Mouse (Mus musculus): ENCODE measurements at regions not wholly inside any gene's neighbourhood (a gene's known extent, or its start where the extent isn't known, plus 50 kb on each side); places are given as distances from the start of the nearest gene placed in this dataset.

- ATAC-seq (ENCODE audit: insufficient number of reproducible peaks, insufficient read depth, low FRiP score, low TSS enrichment) = no peak
- no peaks in the 10 kb centered on the region for H3K4me1 ChIP-seq
- WGBS = 80% methylated on average over 4 of the region's 4 CpGs
Measured at GRCm38 (mm10) chr2:118033377-118033776, 78.3 kb upstream of the Thbs1 start.

GRCm38 (mm10) chr2:118034026-118034425, 77.7 kb upstream of the Thbs1 start:
- Histone ChIP-seq H3K9ac (no peak overlapping the region), H3K36me3 (no peaks in the 10 kb centered on the region), H3K4me3 (no peak overlapping the region), H3K4me2 (replicated peaks) (no peak overlapping the region), H3K27me3 (no peaks in the 10 kb centered on the region), H3K27ac (no peak overlapping the region), H3K4me1 (no peaks in the 10 kb centered on the region), H3K9me3 (no peaks in the 10 kb centered on the region)
- ATAC-seq (ENCODE audit: insufficient number of reproducible peaks, insufficient read depth, low FRiP score, low TSS enrichment) = no peak
- 91% methylated on average over 3 of the region's 3 CpGs for WGBS

More at GRCm38 (mm10) chr2:118033377-118033776, 78.3 kb upstream of the Thbs1 start:
- no peak overlapping the region for H3K4me3 ChIP-seq
- no peaks in the 10 kb centered on the region for H3K36me3 ChIP-seq
- no peaks in the 10 kb centered on the region for H3K9me3 ChIP-seq
- no peak overlapping the region for H3K9ac ChIP-seq
- H3K4me2 ChIP-seq (replicated peaks) = no peak overlapping the region
- H3K27ac ChIP-seq = no peak overlapping the region
- no peaks in the 10 kb centered on the region for H3K27me3 ChIP-seq

GRCm38 (mm10) chr2:118035333-118035732, 76.3 kb upstream of the Thbs1 start:
- Histone ChIP-seq H3K4me1 (no peaks in the 10 kb centered on the region), H3K9ac (no peak overlapping the region), H3K4me2 (replicated peaks) (no peak overlapping the region), H3K4me3 (no peak overlapping the region), H3K27ac (no peak overlapping the region), H3K27me3 (no peaks in the 10 kb centered on the region), H3K9me3 (no peaks in the 10 kb centered on the region), H3K36me3 (no peaks in the 10 kb centered on the region)
- ATAC-seq (ENCODE audit: insufficient number of reproducible peaks, insufficient read depth, low FRiP score, low TSS enrichment) = no peak
- WGBS = 95% methylated on average over 1 of the region's 1 CpGs

- 86% methylated on average over 16 of the region's 16 CpGs for WGBS
- ATAC-seq (ENCODE audit: insufficient number of reproducible peaks, insufficient read depth, low FRiP score, low TSS enrichment) = no peak
Measured at GRCm38 (mm10) chr2:118038859-118039818, 72.5 kb upstream of the Thbs1 start.

GRCm38 (mm10) chr2:118039819-118040206, 71.9 kb upstream of the Thbs1 start:
- H3K4me2 ChIP-seq (replicated peaks) = no peak overlapping the region
- 61% methylated on average over 4 of the region's 4 CpGs for WGBS
- H3K4me1 ChIP-seq = no peaks in the 10 kb centered on the region
- H3K9me3 ChIP-seq = no peaks in the 10 kb centered on the region
- no peak overlapping the region for H3K4me3 ChIP-seq
- H3K27ac ChIP-seq = no peak overlapping the region
- H3K9ac ChIP-seq = no peak overlapping the region
- H3K36me3 ChIP-seq = no peaks in the 10 kb centered on the region
- no peak for ATAC-seq (ENCODE audit: insufficient number of reproducible peaks, insufficient read depth, low FRiP score, low TSS enrichment)
- no peaks in the 10 kb centered on the region for H3K27me3 ChIP-seq

More at GRCm38 (mm10) chr2:118038859-118039818, 72.5 kb upstream of the Thbs1 start:
- Histone ChIP-seq H3K27me3 (no peaks in the 10 kb centered on the region), H3K4me2 (replicated peaks) (no peak overlapping the region), H3K4me3 (no peak overlapping the region), H3K27ac (no peak overlapping the region), H3K9ac (no peak overlapping the region), H3K9me3 (no peaks in the 10 kb centered on the region), H3K36me3 (no peaks in the 10 kb centered on the region), H3K4me1 (no peaks in the 10 kb centered on the region)

GRCm38 (mm10) chr2:118042380-118043055, 69.2 kb upstream of the Thbs1 start:
- WGBS = 75% methylated on average over 5 of the region's 5 CpGs
- H3K36me3 ChIP-seq = no peaks in the 10 kb centered on the region
- no peak overlapping the region for H3K27ac ChIP-seq
- H3K9me3 ChIP-seq = 0 out of 2 replicates have a peak, but pooled peaks cover 5% of the 10 kb centered on the region
- no peak for ATAC-seq (ENCODE audit: insufficient number of reproducible peaks, insufficient read depth, low FRiP score, low TSS enrichment)
- H3K4me1 ChIP-seq = no peaks in the 10 kb centered on the region
- H3K9ac ChIP-seq = no peak overlapping the region
- no peaks in the 10 kb centered on the region for H3K27me3 ChIP-seq
- H3K4me3 ChIP-seq = no peak overlapping the region
- no peak overlapping the region for H3K4me2 ChIP-seq (replicated peaks)

- Histone ChIP-seq H3K36me3 (no peaks in the 10 kb centered on the region), H3K4me2 (replicated peaks) (no peak overlapping the region), H3K27ac (no peak overlapping the region), H3K9me3 (0 out of 2 replicates have a peak, but pooled peaks cover 5% of the 10 kb centered on the region), H3K4me3 (no peak overlapping the region), H3K27me3 (no peaks in the 10 kb centered on the region), H3K9ac (no peak overlapping the region), H3K4me1 (no peaks in the 10 kb centered on the region)
- 81% methylated on average over 1 of the region's 1 CpGs for WGBS
- no peak for ATAC-seq (ENCODE audit: insufficient number of reproducible peaks, insufficient read depth, low FRiP score, low TSS enrichment)
Measured at GRCm38 (mm10) chr2:118044666-118045065, 67.0 kb upstream of the Thbs1 start.

GRCm38 (mm10) chr2:118050326-118050725, 61.4 kb upstream of the Thbs1 start:
- Histone ChIP-seq H3K36me3 (no peaks in the 10 kb centered on the region), H3K27me3 (no peaks in the 10 kb centered on the region), H3K9ac (no peak overlapping the region), H3K4me2 (replicated peaks) (no peak overlapping the region), H3K4me1 (no peaks in the 10 kb centered on the region), H3K27ac (no peak overlapping the region), H3K9me3 (0 out of 2 replicates have a peak, but pooled peaks cover 5% of the 10 kb centered on the region), H3K4me3 (no peak overlapping the region)
- ATAC-seq (ENCODE audit: insufficient number of reproducible peaks, insufficient read depth, low FRiP score, low TSS enrichment) = no peak
- 87% methylated on average over 2 of the region's 2 CpGs for WGBS

GRCm38 (mm10) chr2:118051610-118052009, 60.1 kb upstream of the Thbs1 start:
- H3K4me2 ChIP-seq (replicated peaks) = no peak overlapping the region
- H3K27me3 ChIP-seq = no peaks in the 10 kb centered on the region
- no peaks in the 10 kb centered on the region for H3K4me1 ChIP-seq
- WGBS = 78% methylated on average over 3 of the region's 3 CpGs
- H3K9ac ChIP-seq = no peak overlapping the region
- H3K4me3 ChIP-seq = no peak overlapping the region
- ATAC-seq (ENCODE audit: insufficient number of reproducible peaks, insufficient read depth, low FRiP score, low TSS enrichment) = no peak
- H3K36me3 ChIP-seq = no peaks in the 10 kb centered on the region
- no peak overlapping the region for H3K27ac ChIP-seq
- H3K9me3 ChIP-seq = no peaks in the 10 kb centered on the region

GRCm38 (mm10) chr2:118053512-118053911, 58.2 kb upstream of the Thbs1 start:
- 91% methylated on average over 4 of the region's 4 CpGs for WGBS

GRCm38 (mm10) chr2:118058654-118059395, 52.9 kb upstream of the Thbs1 start:
- 79% methylated on average over 6 of the region's 6 CpGs for WGBS
- Histone ChIP-seq H3K4me3 (no peak overlapping the region), H3K27ac (no peak overlapping the region), H3K9me3 (no peaks in the 10 kb centered on the region), H3K4me1 (no peaks in the 10 kb centered on the region), H3K4me2 (replicated peaks) (no peak overlapping the region), H3K36me3 (no peaks in the 10 kb centered on the region), H3K27me3 (no peaks in the 10 kb centered on the region), H3K9ac (no peak overlapping the region)
- ATAC-seq (ENCODE audit: insufficient number of reproducible peaks, insufficient read depth, low FRiP score, low TSS enrichment) = no peak

More at GRCm38 (mm10) chr2:118053512-118053911, 58.2 kb upstream of the Thbs1 start:
- H3K36me3 ChIP-seq = no peaks in the 10 kb centered on the region
- H3K9me3 ChIP-seq = no peaks in the 10 kb centered on the region
- H3K27me3 ChIP-seq = no peaks in the 10 kb centered on the region
- no peaks in the 10 kb centered on the region for H3K4me1 ChIP-seq
- H3K4me2 ChIP-seq (replicated peaks) = no peak overlapping the region
- H3K9ac ChIP-seq = no peak overlapping the region
- H3K27ac ChIP-seq = no peak overlapping the region
- ATAC-seq (ENCODE audit: insufficient number of reproducible peaks, insufficient read depth, low FRiP score, low TSS enrichment) = no peak
- no peak overlapping the region for H3K4me3 ChIP-seq

All from embryonic facial prominence, embryonic 12.5 days (tissue).